Mouse (Mus musculus) CD4-positive, CD25-positive, alpha-beta regulatory T cell, adult 9 weeks (primary cell): Measurements from ENCODE around the gene Sult6b1. TPM values are rescaled to one million over a fixed set of nuclear protein-coding genes. Genes with fewer than 3 reads are reported as not detected.

Experiments used
- polyA plus RNA-seq: library from polyadenylated mRNA; unstranded; fragments of 100-300 nt; shearing (Covaris generic); gene quantifications from one replicate; pipeline ENCODE4 v1.2.1, GENCODE M21; 2017

Sult6b1 gene
- polyA plus RNA-seq, result 0.40 TPM

GRCm38 (mm10) chr17:78906892-78907291 lies at the start of gene Sult6b1:
Gene Sult6b1, minus strand, starts transcription at chr17:78906992.

GRCm38 (mm10) chr17:78936466-78937228 lies 29.9 kb upstream of the Sult6b1 start, which contains the start of the genes Cebpz and Ndufaf7:
Gene Cebpz, minus strand, starts transcription at chr17:78937066.
Gene Ndufaf7, plus strand, starts transcription at chr17:78937136.

GRCm38 (mm10) chr17:78916369-78916813 lies 9.6 kb upstream of the Sult6b1 start, which contains the start of gene Cebpzos:
Gene Cebpzos, plus strand, starts transcription at chr17:78916500.

GRCm38 (mm10) chr17:78882401-78883112 lies 24.2 kb downstream of the Sult6b1 start, which contains the start of gene Eif2ak2:
Gene Eif2ak2, minus strand, starts transcription at chr17:78882573.

GRCm38 (mm10) chr17:78834856-78835835 lies 71.6 kb downstream of the Sult6b1 start, which contains the start of the genes Heatr5b and Gpatch11:
Gene Heatr5b, minus strand, starts transcription at chr17:78835364.
Gene Gpatch11, plus strand, starts transcription at chr17:78835567.

Other genes starting within 250 kb of the Sult6b1 start
- gene Strn, start 169.8 kb downstream of the Sult6b1 start, polyA plus RNA-seq, result 6.8 TPM
- gene Heatr5b, start 71.6 kb downstream of the Sult6b1 start, polyA plus RNA-seq, result 32.5 TPM
- 102 TPM for gene Gpatch11, start 71.4 kb downstream of the Sult6b1 start, polyA plus RNA-seq
- gene Eif2ak2, start 24.4 kb downstream of the Sult6b1 start, polyA plus RNA-seq, result 28.4 TPM
- gene Cebpzos, start 9.5 kb upstream of the Sult6b1 start, polyA plus RNA-seq, result 67.2 TPM
- 132 TPM for gene Cebpz, start 30.1 kb upstream of the Sult6b1 start, polyA plus RNA-seq
- gene Ndufaf7, start 30.1 kb upstream of the Sult6b1 start, polyA plus RNA-seq, result 50.1 TPM
- gene Prkd3, start 113.8 kb upstream of the Sult6b1 start, polyA plus RNA-seq, result 19.8 TPM
- gene Qpct, start 144.9 kb upstream of the Sult6b1 start, polyA plus RNA-seq, result 2.4 TPM